Mouse (Mus musculus) heart, embryonic 11.5 days (tissue): ENCODE measurements around the gene Rbm8a2. TPM values are rescaled to one million over a fixed set of nuclear protein-coding genes. Genes with fewer than 3 reads are reported as not detected.
"Not testable (repeated sequence)": the region's sequence is repeated elsewhere in the genome, so short reads cannot be mapped to it uniquely, and the experiment has no call there.

Experiments used
- ATAC-seq: fragments of 200-750 bp; cut with Nextera tagmentation; replicated peaks from 2 replicates; pipeline ENCODE4 v1.8.0; 2017; ENCODE audit warnings: moderate library complexity; ENCODE audit not compliant: insufficient number of reproducible peaks, low FRiP score, low TSS enrichment
- H3K27ac ChIP-seq: fragments of 300-500 bp; sonication (generic); 2 replicates; pipeline ENCODE4 v1.5.1; 2014; ENCODE audit warnings: mild to moderate bottlenecking, low read depth, low read length
- H3K27me3 ChIP-seq: fragments of 300-500 bp; sonication (generic); 2 replicates; pipeline ENCODE4 v1.6.1; 2014; ENCODE audit warnings: mild to moderate bottlenecking, low read length, mixed read lengths; ENCODE audit not compliant: control insufficient read depth, insufficient read depth
- H3K36me3 ChIP-seq: fragments of 300-500 bp; sonication (generic); 2 replicates; pipeline ENCODE4 v1.6.1; 2014; ENCODE audit warnings: mild to moderate bottlenecking, low read length, moderate library complexity, mixed read lengths; ENCODE audit not compliant: control insufficient read depth, insufficient read depth
- H3K4me1 ChIP-seq: fragments of 300-500 bp; sonication (generic); 2 replicates; pipeline ENCODE4 v1.6.1; 2014; ENCODE audit warnings: low read length; ENCODE audit not compliant: control insufficient read depth, insufficient read depth
- H3K4me2 ChIP-seq: fragments of 300-500 bp; sonication (generic); 2 replicates; pipeline ENCODE4 v1.6.1; 2014; ENCODE audit warnings: mild to moderate bottlenecking, moderate library complexity
- H3K4me3 ChIP-seq: fragments of 300-500 bp; sonication (generic); 2 replicates; pipeline ENCODE4 v1.5.1; 2014; ENCODE audit warnings: low read depth, low read length
- H3K9ac ChIP-seq: fragments of 300-500 bp; sonication (generic); 2 replicates; pipeline ENCODE4 v1.6.1; 2014; ENCODE audit warnings: mild to moderate bottlenecking, low read depth, low read length, moderate library complexity
- H3K9me3 ChIP-seq: fragments of 300-500 bp; sonication (generic); replicated peaks from 2 replicates; pipeline ENCODE4 v1.6.1; 2016; ENCODE audit warnings: low read length; ENCODE audit not compliant: control insufficient read depth
- WGBS: fragments of 180-500 bp; shearing (Covaris S2); extraction: QIAGEN DNeasy Blood & Tissue Kit; methylation state at CpG from one replicate; pipeline ENCODE4 v1.1.7; 2014; ENCODE audit not compliant: insufficient replicate concordance; 5-methylcytosine and 5-hydroxymethylcytosine counted together
- polyA plus RNA-seq: library from polyadenylated mRNA; unstranded; fragments of >200 nt; fragmentation: Nextera tagmentation; extraction: Ambion mirVana; gene quantifications from 2 replicates; pipeline ENCODE4 v1.2.1, GENCODE M21; 2014

The Rbm8a2 gene
- polyA plus RNA-seq: 0.17 and 0.83 TPM in 2 replicates

DNA sequence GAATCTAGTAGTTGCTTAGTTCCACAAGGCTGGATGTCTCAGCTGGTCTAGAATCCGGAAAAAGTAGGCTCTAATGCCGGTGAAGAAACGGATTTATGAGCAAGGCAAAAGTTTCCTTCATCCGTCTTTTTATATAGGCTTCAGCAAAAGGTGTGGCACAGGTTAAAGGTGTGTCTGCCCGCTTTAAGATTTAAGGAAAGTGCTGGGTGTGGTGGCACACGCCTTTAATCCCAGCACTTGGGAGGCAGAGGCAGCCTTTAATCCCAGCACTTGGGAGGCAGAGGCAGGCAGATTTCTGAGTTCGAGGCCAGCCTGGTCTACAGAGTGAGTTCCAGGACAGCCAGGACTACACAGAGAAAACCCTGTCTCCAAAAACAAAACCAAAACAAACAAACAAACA is at the start of gene Rbm8a2:
Gene Rbm8a2 (minus strand): TSS at position 101 of the 400 bp plus-strand sequence.
- H3K4me2 ChIP-seq, H3K4me3 ChIP-seq, ATAC-seq, H3K27ac ChIP-seq, H3K4me1 ChIP-seq, H3K27me3 ChIP-seq, H3K9ac ChIP-seq, H3K36me3 ChIP-seq, H3K9me3 ChIP-seq: not testable (repeated sequence)
- WGBS: 88% methylated on average over 7 of the region's 7 CpGs

DNA sequence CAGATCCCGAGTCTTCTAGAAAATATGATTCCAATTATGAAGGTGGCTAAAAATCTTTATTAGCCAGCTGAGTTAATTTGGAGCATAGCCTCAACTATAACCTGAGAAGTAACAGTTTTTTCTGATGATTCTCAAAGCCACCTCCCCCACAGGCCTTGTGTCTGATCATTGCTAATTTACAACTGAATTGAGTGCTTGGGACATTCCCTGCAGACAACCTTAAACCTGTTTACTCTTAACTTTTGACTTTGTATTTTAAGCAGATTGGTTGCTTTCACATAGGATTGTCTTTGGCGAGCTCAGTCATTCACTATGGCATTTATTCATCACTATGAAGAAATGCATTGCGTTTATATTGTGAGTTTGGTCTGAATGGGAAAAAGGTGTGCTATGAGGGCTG is 49.5 kb upstream of the Rbm8a2 start:
- H3K9me3 ChIP-seq: no peaks in the 10 kb centered on the region
- H3K4me1 ChIP-seq: no peaks in the 10 kb centered on the region
- ATAC-seq: no peak
- H3K4me2 ChIP-seq: no peak overlapping the region
- no peaks in the 10 kb centered on the region for H3K27me3 ChIP-seq
- no peak overlapping the region for H3K4me3 ChIP-seq
- H3K27ac ChIP-seq: no peak overlapping the region
- 68% methylated on average over 3 of the region's 3 CpGs for WGBS
- no peak overlapping the region for H3K9ac ChIP-seq
- no peaks in the 10 kb centered on the region for H3K36me3 ChIP-seq

DNA sequence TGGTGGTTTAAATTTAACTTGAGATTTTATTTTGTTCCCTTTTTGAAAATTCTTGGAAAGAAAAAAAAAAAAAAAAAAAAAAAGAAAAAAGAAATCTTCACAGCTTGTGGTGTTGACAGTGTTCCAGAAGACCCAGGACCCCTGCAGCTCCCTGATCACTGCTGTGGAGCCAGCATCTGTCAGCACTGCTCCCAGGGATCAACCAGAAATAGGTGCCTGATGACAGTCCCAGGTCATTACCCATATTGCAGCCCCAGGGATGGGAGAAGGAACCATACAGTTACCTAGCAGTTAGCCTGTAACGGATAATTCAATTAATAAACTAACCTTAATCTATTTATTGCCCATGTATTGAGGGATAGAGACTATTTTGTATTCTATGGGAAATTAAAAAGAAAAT is 45.6 kb upstream of the Rbm8a2 start:
- no peak for ATAC-seq
- Histone ChIP-seq H3K4me1 (no peaks in the 10 kb centered on the region), H3K36me3 (no peaks in the 10 kb centered on the region), H3K4me3 (no peak overlapping the region), H3K9ac (no peak overlapping the region), H3K4me2 (no peak overlapping the region), H3K27me3 (no peaks in the 10 kb centered on the region), H3K9me3 (no peaks in the 10 kb centered on the region), H3K27ac (no peak overlapping the region)
- WGBS: 27% methylated on average over 1 of the region's 1 CpGs

DNA sequence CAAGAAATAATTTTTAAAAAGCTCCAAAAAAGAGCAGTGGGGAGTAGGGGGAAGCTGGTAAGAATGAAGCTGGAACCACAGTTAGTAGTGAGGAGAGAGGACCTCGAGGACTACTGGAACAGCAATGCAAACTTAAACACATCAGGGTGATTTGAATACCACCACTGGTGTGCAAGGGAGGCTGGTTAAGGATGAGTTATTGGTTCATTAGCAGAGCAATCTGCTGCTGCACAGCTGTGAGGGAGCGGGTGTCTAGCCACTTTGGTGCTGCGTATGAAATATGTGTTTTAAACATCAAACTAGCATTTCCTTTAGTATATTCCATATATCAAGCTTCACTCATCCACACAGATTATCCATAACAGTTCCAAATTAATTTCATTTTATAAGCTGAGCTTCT is 39.6 kb upstream of the Rbm8a2 start:
- H3K9me3 ChIP-seq: no peaks in the 10 kb centered on the region
- no peaks in the 10 kb centered on the region for H3K27me3 ChIP-seq
- ATAC-seq: no peak
- H3K4me3 ChIP-seq: no peak overlapping the region
- H3K9ac ChIP-seq: no peak overlapping the region
- 87% methylated on average over 3 of the region's 3 CpGs for WGBS
- H3K4me2 ChIP-seq: no peak overlapping the region
- H3K36me3 ChIP-seq: no peaks in the 10 kb centered on the region
- no peak overlapping the region for H3K27ac ChIP-seq
- no peaks in the 10 kb centered on the region for H3K4me1 ChIP-seq

DNA sequence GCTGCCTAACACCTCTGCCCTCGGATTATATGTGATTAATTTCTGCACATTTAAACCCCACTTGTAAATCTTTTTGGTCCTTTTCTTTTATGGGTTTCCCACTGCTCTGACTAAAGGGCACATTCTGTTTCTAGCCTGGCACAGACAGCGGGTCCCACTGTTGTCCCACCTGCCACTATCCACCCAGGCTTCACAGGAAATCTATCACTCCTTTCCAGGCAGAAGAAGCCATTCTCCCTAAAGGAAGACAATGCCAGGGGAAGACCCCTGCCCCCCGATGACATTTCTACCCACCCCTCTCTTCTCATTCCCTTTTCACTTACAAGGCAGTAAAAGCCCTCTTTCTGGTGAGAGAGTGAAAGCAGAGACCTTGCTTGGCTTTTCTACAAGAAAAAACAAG is 37.2 kb upstream of the Rbm8a2 start:
- Histone ChIP-seq H3K27ac (no peak overlapping the region), H3K9me3 (no peaks in the 10 kb centered on the region), H3K4me1 (no peaks in the 10 kb centered on the region), H3K27me3 (no peaks in the 10 kb centered on the region), H3K4me2 (no peak overlapping the region), H3K36me3 (no peaks in the 10 kb centered on the region), H3K9ac (no peak overlapping the region), H3K4me3 (no peak overlapping the region)
- ATAC-seq: no peak
- WGBS: 70% methylated on average over 3 of the region's 3 CpGs

DNA sequence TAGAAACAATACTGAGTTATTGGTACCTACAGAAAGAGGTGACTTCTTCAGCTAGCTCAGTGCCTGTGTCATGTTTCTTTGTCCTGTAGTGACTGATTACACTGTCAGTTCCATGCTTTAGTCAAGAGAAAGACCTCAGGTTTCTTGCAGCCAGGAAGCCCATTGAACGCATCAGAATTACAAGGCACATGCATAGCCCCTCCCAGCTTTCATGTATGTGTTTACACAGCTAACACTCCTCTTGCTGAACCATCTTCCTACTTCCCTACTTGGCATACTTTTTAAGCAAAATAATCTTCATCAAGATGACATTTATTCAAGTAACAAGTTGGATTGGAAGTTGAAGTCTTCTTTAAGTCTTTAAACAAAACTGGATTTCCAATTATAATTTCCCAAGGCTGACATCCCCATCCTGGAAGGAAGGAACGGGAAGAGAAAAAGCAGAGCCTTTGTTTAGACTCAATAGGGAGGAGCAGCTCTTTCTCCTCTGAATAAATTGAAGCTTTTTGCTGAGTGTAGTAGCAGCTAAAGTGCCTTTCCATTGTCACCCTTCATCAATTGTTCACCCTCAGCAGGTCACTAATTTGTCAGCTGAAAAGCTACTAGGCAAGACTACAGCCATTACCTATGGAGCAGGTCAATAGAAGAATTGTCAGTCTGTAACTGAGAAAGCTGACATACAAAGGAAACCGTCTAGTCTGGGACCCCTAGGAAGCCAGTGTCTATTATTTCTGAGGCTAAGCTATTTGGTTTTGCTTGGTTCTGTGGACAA is 34.8 kb upstream of the Rbm8a2 start:
- 57% methylated on average over 3 of the region's 3 CpGs for WGBS
- Histone ChIP-seq H3K4me2 (no peak overlapping the region), H3K4me1 (no peaks in the 10 kb centered on the region), H3K36me3 (no peaks in the 10 kb centered on the region), H3K27ac (no peak overlapping the region), H3K4me3 (no peak overlapping the region), H3K9me3 (no peaks in the 10 kb centered on the region), H3K9ac (no peak overlapping the region), H3K27me3 (no peaks in the 10 kb centered on the region)
- ATAC-seq: no peak

DNA sequence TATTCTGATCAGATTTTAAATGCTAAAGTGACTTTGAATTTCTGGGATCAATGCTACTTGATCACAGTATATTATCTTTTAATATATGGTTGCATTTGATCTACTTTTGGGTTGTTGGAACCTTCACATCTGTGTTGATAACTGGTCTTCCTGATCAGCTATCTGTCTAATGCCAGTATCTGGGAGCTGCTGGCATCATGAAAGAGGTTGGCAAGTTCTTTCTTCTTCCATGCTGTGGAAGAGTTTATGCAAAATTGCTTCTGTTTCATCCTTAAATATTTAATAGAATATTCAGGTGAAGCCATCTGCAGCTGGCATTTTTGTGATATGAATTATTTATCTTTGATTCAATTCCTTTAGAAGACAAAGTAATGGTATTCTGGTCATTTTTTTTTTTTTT is 32.6 kb upstream of the Rbm8a2 start:
- no peak for ATAC-seq
- Histone ChIP-seq H3K36me3 (no peaks in the 10 kb centered on the region), H3K4me3 (no peak overlapping the region), H3K4me2 (no peak overlapping the region), H3K27ac (no peak overlapping the region), H3K4me1 (no peaks in the 10 kb centered on the region), H3K27me3 (no peaks in the 10 kb centered on the region), H3K9ac (no peak overlapping the region), H3K9me3 (no peaks in the 10 kb centered on the region)

DNA sequence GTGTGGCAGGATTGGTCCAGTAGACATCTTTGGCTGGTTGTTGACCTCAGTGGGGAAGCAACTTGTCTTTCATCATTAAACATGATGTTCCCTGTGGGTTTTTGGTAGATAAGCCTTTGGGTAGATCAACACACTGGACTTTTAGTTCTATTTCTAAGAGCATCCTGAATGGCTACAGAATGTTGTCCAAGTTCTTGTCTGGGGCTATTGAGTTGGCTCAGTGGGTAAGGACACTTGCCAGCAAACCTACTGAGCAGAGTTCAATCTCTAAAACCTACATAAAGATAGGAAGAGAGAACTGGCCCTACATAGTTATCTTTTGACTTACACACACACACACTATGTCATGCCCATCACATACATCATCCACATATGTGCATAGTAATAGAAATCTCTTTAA is 32.2 kb upstream of the Rbm8a2 start:
- no peak overlapping the region for H3K9ac ChIP-seq
- H3K4me3 ChIP-seq: no peak overlapping the region
- H3K9me3 ChIP-seq: no peaks in the 10 kb centered on the region
- no peak for ATAC-seq
- no peak overlapping the region for H3K27ac ChIP-seq
- H3K4me1 ChIP-seq: no peaks in the 10 kb centered on the region
- H3K4me2 ChIP-seq: no peak overlapping the region
- no peaks in the 10 kb centered on the region for H3K27me3 ChIP-seq
- H3K36me3 ChIP-seq: no peaks in the 10 kb centered on the region

DNA sequence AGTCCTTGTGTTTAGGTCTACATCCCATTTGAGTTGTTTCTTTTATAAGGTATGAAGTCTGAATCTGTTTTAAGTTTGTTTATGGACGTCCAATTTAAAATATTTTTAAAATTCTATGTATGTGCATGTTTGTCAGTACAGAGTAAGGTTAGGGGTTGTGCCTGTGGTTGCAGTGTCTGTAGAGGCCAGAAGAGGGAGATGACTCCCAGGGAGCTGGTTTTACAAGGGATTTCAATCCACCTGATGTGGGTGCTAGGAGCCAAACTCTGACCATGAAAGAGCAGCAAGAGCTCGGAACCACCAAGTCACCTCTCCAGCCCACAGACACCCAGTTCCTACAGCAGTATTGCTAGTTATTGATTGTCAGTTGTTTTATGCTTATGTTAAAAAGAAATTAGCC is 29.5 kb upstream of the Rbm8a2 start:
- no peaks in the 10 kb centered on the region for H3K9me3 ChIP-seq
- H3K27ac ChIP-seq: no peak overlapping the region
- no peak overlapping the region for H3K4me3 ChIP-seq
- WGBS: 79% methylated on average over 2 of the region's 2 CpGs
- no peak overlapping the region for H3K9ac ChIP-seq
- H3K27me3 ChIP-seq: no peaks in the 10 kb centered on the region
- no peaks in the 10 kb centered on the region for H3K4me1 ChIP-seq
- ATAC-seq: no peak
- H3K4me2 ChIP-seq: no peak overlapping the region
- no peaks in the 10 kb centered on the region for H3K36me3 ChIP-seq
